Mouse (Mus musculus) hematopoietic stem cell, adult 5-6 weeks (primary cell): Measurements from ENCODE around the gene Phf21a. TPM values are rescaled to one million over a fixed set of nuclear protein-coding genes. Genes with fewer than 3 reads are reported as not detected.
"Not testable (repeated sequence)": the region's sequence is repeated elsewhere in the genome, so short reads cannot be mapped to it uniquely, and the experiment has no call there.

ENCODE experiments used
- ATAC-seq, 2 experiments: fragments of 125-278 bp in 1 of 2; replicated peaks in 1 of 2; 2 replicates each; pipeline ENCODE4 v1.8.0; 2016 to 2017; ENCODE audit warnings: inconsistent platforms in 2 of 2, mild to moderate bottlenecking in 2 of 2, moderate number of reproducible peaks in 2 of 2, low read depth in 1 of 2, moderate TSS enrichment in 1 of 2; ENCODE audit not compliant: low FRiP score in 2 of 2, poor library complexity in 2 of 2, severe bottlenecking in 2 of 2, insufficient read depth in 1 of 2, low TSS enrichment in 1 of 2
- total RNA-seq: library from RNA; stranded (forward); fragments of 172-1452, 232-1000 nt; gene quantifications from 2 replicates; pipeline ENCODE4 v1.2.3, GENCODE M21; 2017

The Phf21a gene
- total RNA-seq, 1 experiment from 2014 or later = 52.3 TPM

- no peak for ATAC-seq
Observed at GRCm38 (mm10) chr2:92391116-92391515, 298.2 kb downstream of the Phf21a start.

- ATAC-seq = no peak
Observed at GRCm38 (mm10) chr2:92391703-92392317, 298.9 kb downstream of the Phf21a start.

GRCm38 (mm10) chr2:92392318-92393264 is 299.7 kb downstream of the Phf21a start:
- ATAC-seq = 0 out of 4 replicates have a peak, but pooled peaks of 1 of the 2 experiments have one; percentile 14

GRCm38 (mm10) chr2:92395535-92395934 is 302.6 kb downstream of the Phf21a start:
- ATAC-seq = no peak

GRCm38 (mm10) chr2:92397436-92397835 is 304.5 kb downstream of the Phf21a start:
- no peak for ATAC-seq

GRCm38 (mm10) chr2:92399877-92400276 is 307.0 kb downstream of the Phf21a start:
- ATAC-seq = not testable (repeated sequence)

- ATAC-seq = no peak
Observed at GRCm38 (mm10) chr2:92400682-92401081, 307.8 kb downstream of the Phf21a start.

- no peak for ATAC-seq
Observed at GRCm38 (mm10) chr2:92401091-92401561, 308.2 kb downstream of the Phf21a start, which contains the start of gene Mapk8ip1. Mapk8ip1 (minus strand) TSS chr2:92401263.

- ATAC-seq = no peak
Observed at GRCm38 (mm10) chr2:92402591-92403326, 309.8 kb downstream of the Phf21a start.

GRCm38 (mm10) chr2:92403776-92404319 is 310.9 kb downstream of the Phf21a start:
- ATAC-seq = no peak

GRCm38 (mm10) chr2:92404737-92405136 is 311.8 kb downstream of the Phf21a start:
- no peak for ATAC-seq

GRCm38 (mm10) chr2:92405687-92406086 is 312.8 kb downstream of the Phf21a start:
- no peak for ATAC-seq

GRCm38 (mm10) chr2:92408309-92409045 is 315.6 kb downstream of the Phf21a start:
- ATAC-seq = no peak

GRCm38 (mm10) chr2:92411705-92412104 is 318.8 kb downstream of the Phf21a start:
- no peak for ATAC-seq
